17 mouse cellular contexts compared by ENCODE assay signal in the genomic region with DNA sequence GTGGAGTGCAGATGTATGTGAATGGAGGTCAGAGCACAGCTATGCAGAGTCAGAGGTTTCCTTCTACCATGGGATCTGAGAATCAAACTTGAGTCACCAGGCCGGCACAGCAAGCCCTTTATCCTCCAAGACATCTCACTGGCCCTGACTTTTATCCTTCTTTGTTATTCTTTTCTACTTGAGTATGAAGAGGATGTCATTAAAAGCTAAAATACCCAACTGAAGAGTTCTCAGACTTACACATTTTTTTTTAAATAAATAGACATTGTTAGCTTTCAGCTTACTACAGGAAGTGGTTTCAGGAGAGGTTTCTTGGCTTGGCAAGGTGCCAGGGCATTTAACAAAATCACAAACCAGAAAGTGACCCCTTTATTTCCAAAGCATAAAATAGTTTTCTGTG. TPM values are rescaled to one million over a fixed set of nuclear protein-coding genes. Genes with fewer than 3 reads are reported as not detected.
DNase-seq lines count a peak whose midpoint lies in the region; ATAC-seq and TF ChIP-seq lines count a peak whose summit lies in the region.
"Had no signal": no experiment of that assay in that cellular context is flagged by ENCODE, and none has a peak within 500 bp of the region (broad histone marks: within the 10 kb centered on the region; RNA-seq: fewer than 3 reads in every experiment).

No protein-coding gene starts in this region.

- H3K9me3 ChIP-seq in kidney, postnatal 0 days (replicated peaks; ENCODE audit: low read length): no peaks in the 10 kb centered on the region
- H3K9me3 ChIP-seq in MEL (replicated peaks; ENCODE audit: insufficient read depth, low read length): no peaks in the 10 kb centered on the region
- H3K9me3 ChIP-seq in forebrain, embryonic 12.5 days: no peaks in the 10 kb centered on the region
- H3K9me3 ChIP-seq: embryonic facial prominence, embryonic 13.5 days; midbrain, embryonic 12.5 days had no signal

- H3K36me3 ChIP-seq in kidney, postnatal 0 days (ENCODE audit: insufficient read depth, low read length): no peaks in the 10 kb centered on the region
- 0 out of 4 replicates have a peak, but pooled peaks cover 0 to 2% of the 10 kb centered on the region in 2 experiments for H3K36me3 ChIP-seq in MEL (ENCODE audit: control insufficient read depth in 1 of 2, insufficient read depth in 2 of 2, low read length in 2 of 2)
- H3K36me3 ChIP-seq in forebrain, embryonic 12.5 days (replicated peaks): no peaks in the 10 kb centered on the region
- H3K36me3 ChIP-seq: embryonic facial prominence, embryonic 13.5 days; midbrain, embryonic 12.5 days had no signal

- no peak for TF ChIP-seq POLR2A in MEL (IDR thresholded peaks at IDR 0.05; ENCODE audit: control insufficient read depth in 1 of 2, insufficient read depth in 1 of 2, low read depth in 1 of 2, low read length in 2 of 2, poor library complexity in 1 of 2)

- no peak overlapping the region for H3K4me2 ChIP-seq in kidney, postnatal 0 days (ENCODE audit: low read length)
- no peak overlapping the region for H3K4me2 ChIP-seq in forebrain, embryonic 12.5 days
- H3K4me2 ChIP-seq: embryonic facial prominence, embryonic 13.5 days; midbrain, embryonic 12.5 days had no signal

- no peaks in the 10 kb centered on the region for H3K79me2 ChIP-seq in MEL (ENCODE audit: control insufficient read depth, insufficient read depth, low read length, poor library complexity)

- no peak overlapping the region for H3K27ac ChIP-seq in kidney, postnatal 0 days
- H3K27ac ChIP-seq in MEL (ENCODE audit: control insufficient read depth, low read depth, low read length): no peak overlapping the region
- H3K27ac ChIP-seq in layer of hippocampus, adult 2 months: no peak overlapping the region
- no peak overlapping the region for H3K27ac ChIP-seq in forebrain, embryonic 12.5 days
- no peak overlapping the region for H3K27ac ChIP-seq in gastrocnemius, adult 2 months
- H3K27ac ChIP-seq: embryonic facial prominence, embryonic 13.5 days; midbrain, embryonic 12.5 days had no signal

- no peak for ATAC-seq in kidney, postnatal 0 days (replicated peaks; ENCODE audit: low FRiP score, low read depth)
- ATAC-seq in inflammation-experienced regulatory T-cells, adult 6 months: peak; percentile 32
- ATAC-seq in forebrain, embryonic 12.5 days (ENCODE audit: low FRiP score): no peak
- ATAC-seq: forebrain, embryonic 14.5 days had no signal

- DNase-seq in kidney, postnatal 0 days (ENCODE audit: low spot score): peak; percentile 53
- no peak for DNase-seq in kidney, adult 11 months
- peak; percentile 70 for DNase-seq in 3T3-L1 (ENCODE audit: low read depth, low spot score)
- peak; percentile 53 for DNase-seq in MEL (ENCODE audit: low read depth, low spot score)
- DNase-seq in layer of hippocampus, adult 2 months (ENCODE audit: low spot score in 2 of 2): no peak
- DNase-seq in gastrocnemius, adult 2 months: no peak
- DNase-seq: adrenal gland, postnatal 14 days; cerebellum, postnatal 10 days; heart, postnatal 36 days; layer of hippocampus, adult 9-11 months; right cerebral cortex, postnatal 25 days; thymus, adult 2 months had no signal

- no peak overlapping the region for H3K9ac ChIP-seq in kidney, postnatal 0 days (ENCODE audit: low read depth, low read length)
- no peak overlapping the region for H3K9ac ChIP-seq in MEL (ENCODE audit: control insufficient read depth, low read depth, low read length, poor library complexity, severe bottlenecking)
- no peak overlapping the region for H3K9ac ChIP-seq in forebrain, embryonic 12.5 days
- H3K9ac ChIP-seq: embryonic facial prominence, embryonic 13.5 days; midbrain, embryonic 12.5 days had no signal

- H3K4me3 ChIP-seq in kidney, postnatal 0 days (replicated peaks; ENCODE audit: low read depth, low read length): no peak overlapping the region
- H3K4me3 ChIP-seq in MEL (ENCODE audit: control insufficient read depth in 1 of 2, insufficient read depth in 1 of 2, low read depth in 2 of 2, low read length in 2 of 2): no peak overlapping the region
- no peak overlapping the region for H3K4me3 ChIP-seq in layer of hippocampus, adult 2 months
- H3K4me3 ChIP-seq in forebrain, embryonic 12.5 days (replicated peaks): no peak overlapping the region
- H3K4me3 ChIP-seq in gastrocnemius, adult 2 months: no peak overlapping the region
- H3K4me3 ChIP-seq: embryonic facial prominence, embryonic 13.5 days; midbrain, embryonic 12.5 days had no signal

- intact Hi-C loops in gastrocnemius, adult 2 months (cut with DNase I): no loop called here

- TF ChIP-seq CTCF in kidney, postnatal 0 days (IDR thresholded peaks at IDR 0.05; ENCODE audit: low read depth): no peak
- TF ChIP-seq CTCF in MEL (IDR thresholded peaks at IDR 0.05 in 2 of 3, conservative IDR thresholded peaks at IDR 0.05 in 1 of 3; ENCODE audit: control insufficient read depth in 1 of 3, insufficient read depth in 1 of 3, low read depth in 2 of 3, low read length in 3 of 3, poor library complexity in 1 of 3, severe bottlenecking in 1 of 3): no peak
- TF ChIP-seq CTCF in layer of hippocampus, adult 2 months (conservative IDR thresholded peaks at IDR 0.05): no peak
- no peak for TF ChIP-seq CTCF in gastrocnemius, adult 2 months (IDR thresholded peaks at IDR 0.05)

- no peaks in the 10 kb centered on the region for H3K27me3 ChIP-seq in kidney, postnatal 0 days (ENCODE audit: insufficient read depth, low read length)
- no peaks in the 10 kb centered on the region for H3K27me3 ChIP-seq in MEL (ENCODE audit: control insufficient read depth in 1 of 2, insufficient read depth in 2 of 2, low read length in 2 of 2)
- no peaks in the 10 kb centered on the region for H3K27me3 ChIP-seq in forebrain, embryonic 12.5 days
- H3K27me3 ChIP-seq: embryonic facial prominence, embryonic 13.5 days; midbrain, embryonic 12.5 days had no signal

- TF ChIP-seq RAD21 in MEL (IDR thresholded peaks at IDR 0.05; ENCODE audit: low read depth, low read length): no peak

- 43% methylated on average over 1 of the region's 1 CpGs for WGBS in kidney, postnatal 0 days
- WGBS in forebrain, embryonic 12.5 days: 70% methylated on average over 1 of the region's 1 CpGs

- no peaks in the 10 kb centered on the region for H3K4me1 ChIP-seq in kidney, postnatal 0 days (replicated peaks; ENCODE audit: insufficient read depth, low read length)
- H3K4me1 ChIP-seq in MEL (ENCODE audit: control insufficient read depth in 1 of 2, insufficient read depth in 2 of 2, low read length in 2 of 2): no peaks in the 10 kb centered on the region; a peak in 1 of 4 replicates
- H3K4me1 ChIP-seq in forebrain, embryonic 12.5 days: no peaks in the 10 kb centered on the region
- H3K4me1 ChIP-seq: embryonic facial prominence, embryonic 13.5 days; midbrain, embryonic 12.5 days had no signal

- TF ChIP-seq EP300 in MEL (IDR thresholded peaks at IDR 0.05; ENCODE audit: low read depth in 1 of 2, low read length in 2 of 2): peak in 1 of 2 experiments; percentile 42; a peak in 1 of 4 replicates

TF ChIP-seq in MEL, 35 proteins besides CTCF, POLR2A, EP300 and RAD21:
- TF ChIP-seq JUND (IDR thresholded peaks at IDR 0.05; ENCODE audit: low read depth, low read length) (no peak), ETS1 (IDR thresholded peaks at IDR 0.05; ENCODE audit: low read depth, low read length) (no peak), NELFE (IDR thresholded peaks at IDR 0.05; ENCODE audit: low read depth, low read length) (no peak), RCOR1 (IDR thresholded peaks at IDR 0.05; ENCODE audit: low read depth, low read length) (0 out of 2 replicates have a peak, but pooled peaks have one; percentile 23), ZNF384 (IDR thresholded peaks at IDR 0.05; ENCODE audit: low read depth, low read length) (peak; percentile 66)

RNA-seq across cellular contexts. Expression of gene Edil3, which starts 15.4 kb away (rescaled TPM):
- 2.0 and 2.3 TPM in 2 replicates for polyA plus RNA-seq in kidney, postnatal 0 days (2015; fragmentation: Nextera tagmentation; extraction: Ambion mirVana)
- total RNA-seq in MEL (2012; rRNA removed): not detected in 2 replicates
- polyA plus RNA-seq in MEL (2012; ENCODE audit: insufficient read depth in 1 of 2, insufficient read length in 2 of 2, low read depth in 1 of 2, low replicate concordance in 2 of 2, missing spikeins in 1 of 2): not detected
- under 1 TPM in 1 of 3 experiments, not detected in 2; 0.17 TPM for polyA plus RNA-seq in inflammation-experienced regulatory T-cells, adult 6 months (2017; shearing (Covaris generic))
- 10 to 100 TPM; 67.3 to 73.8 TPM for total RNA-seq in layer of hippocampus, adult 2 months (2021)
- 34.9 and 38.9 TPM in 2 replicates for polyA plus RNA-seq in forebrain, embryonic 12.5 days (2016; fragmentation: Nextera tagmentation; extraction: Ambion mirVana)
- total RNA-seq in gastrocnemius, adult 2 months (2021): under 1 TPM; 0.28 to 0.70 TPM
- polyA plus RNA-seq: thymus, adult 2 months had no signal

Comparison
In these comparisons a context has a peak if more than half of its experiments do, and no peak if none do; other contexts are left out.
1. DNase-seq: peak in kidney, postnatal 0 days (single experiment), 3T3-L1 (single experiment) and MEL (single experiment); none in kidney, adult 11 months (single experiment), layer of hippocampus, adult 2 months (0 of 2) and gastrocnemius, adult 2 months (single experiment).
2. RNA of gene Edil3, which starts 15.4 kb away (polyA plus RNA-seq): 34.9 to 38.9 TPM in forebrain, embryonic 12.5 days; 2.0 to 2.3 TPM in kidney, postnatal 0 days, 0.17 TPM in inflammation-experienced regulatory T-cells, adult 6 months and not detected in MEL; every median in the first group is over 10 times any median in the second.